Mouse (Mus musculus): Measurements from ENCODE around the gene Ccdc9. TPM values are rescaled to one million over a fixed set of nuclear protein-coding genes. Genes with fewer than 3 reads are reported as not detected.
"Not testable (repeated sequence)": the region's sequence is repeated elsewhere in the genome, so short reads cannot be mapped to it uniquely, and the experiment has no call there.

Gene Ccdc9
- total and polyA plus RNA-seq, 3 experiments, result 19.8 to 61.2 (median 53.9) TPM

DNA sequence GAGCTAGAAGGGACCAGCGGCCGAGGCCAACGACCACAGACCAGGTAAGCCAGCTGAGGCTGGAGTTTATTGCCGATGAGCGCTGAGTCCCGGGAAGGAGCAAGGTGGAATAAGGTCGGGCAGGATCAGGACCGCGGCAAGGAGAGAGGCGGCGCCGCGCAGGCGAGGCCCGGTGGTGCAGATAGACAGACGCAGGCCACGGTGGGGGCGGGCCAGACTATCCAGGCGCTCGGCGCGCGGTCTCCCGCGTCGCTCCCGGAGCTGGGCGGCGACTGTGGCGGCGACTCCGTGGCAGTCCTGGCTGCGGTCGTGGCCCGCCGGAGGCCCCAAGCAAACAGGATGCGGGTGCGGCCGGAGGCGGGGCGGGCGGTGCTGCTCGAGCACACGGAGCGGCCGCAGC is 13.9 kb downstream of the Ccdc9 start:
- peak; percentile 85 for DNase-seq

DNA sequence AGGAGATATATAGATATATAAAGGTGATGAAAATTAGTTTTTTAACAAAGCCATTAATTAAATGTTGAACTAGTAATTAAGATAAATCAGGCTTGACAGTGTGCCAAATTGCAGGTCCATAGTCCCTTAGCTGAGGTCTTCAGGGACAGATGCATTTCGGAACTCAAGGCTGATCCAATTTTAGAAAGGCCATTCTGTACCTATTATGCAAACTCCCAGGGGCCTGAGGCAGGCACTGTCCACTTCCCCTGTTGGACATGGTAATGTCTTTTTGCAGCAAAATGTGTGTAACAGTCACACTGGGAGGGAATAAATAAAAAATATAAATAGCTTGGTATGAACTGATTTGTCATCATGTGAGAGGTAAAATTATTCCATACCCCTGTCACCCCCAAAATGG is 15.5 kb downstream of the Ccdc9 start:
- DNase-seq, result no peak

DNA sequence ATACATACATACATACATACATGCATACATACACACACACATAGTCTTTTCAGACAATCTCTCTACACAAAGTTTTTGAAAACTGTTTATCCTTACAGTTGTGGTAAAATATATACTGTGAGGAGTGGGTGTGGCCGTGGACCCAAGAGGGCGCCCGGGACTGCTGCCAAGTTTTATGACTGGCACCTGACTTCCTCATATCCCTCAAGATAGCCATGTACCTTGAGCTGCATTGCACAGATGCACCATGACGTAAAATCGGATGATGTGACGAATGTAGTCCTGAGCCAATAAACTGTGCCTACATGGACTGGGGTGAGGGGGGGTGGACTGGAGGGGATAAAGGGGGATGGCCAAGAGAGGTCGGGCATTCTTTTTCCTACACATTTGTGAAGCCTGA is 20.0 kb downstream of the Ccdc9 start:
- DNase-seq, result not testable (repeated sequence)

DNA sequence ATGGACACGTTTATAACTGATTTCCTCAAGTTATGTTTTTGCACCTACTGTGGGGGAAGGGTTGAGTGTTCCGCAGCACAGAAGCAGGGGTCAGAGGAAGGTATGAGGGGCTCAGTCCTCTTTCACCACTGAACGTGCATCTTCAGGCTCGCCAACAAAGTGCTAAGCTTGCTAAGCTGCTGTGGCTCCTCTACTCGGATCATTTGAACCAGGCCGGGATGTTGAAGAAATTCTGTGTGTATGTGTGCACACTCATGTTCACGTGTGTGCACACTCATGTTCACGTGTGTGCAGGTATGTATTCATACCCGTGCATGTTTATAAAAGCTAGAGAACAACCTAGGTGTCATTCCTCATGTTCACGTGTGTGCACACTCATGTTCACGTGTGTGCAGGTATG is 20.7 kb downstream of the Ccdc9 start:
- DNase-seq, result no peak

DNA sequence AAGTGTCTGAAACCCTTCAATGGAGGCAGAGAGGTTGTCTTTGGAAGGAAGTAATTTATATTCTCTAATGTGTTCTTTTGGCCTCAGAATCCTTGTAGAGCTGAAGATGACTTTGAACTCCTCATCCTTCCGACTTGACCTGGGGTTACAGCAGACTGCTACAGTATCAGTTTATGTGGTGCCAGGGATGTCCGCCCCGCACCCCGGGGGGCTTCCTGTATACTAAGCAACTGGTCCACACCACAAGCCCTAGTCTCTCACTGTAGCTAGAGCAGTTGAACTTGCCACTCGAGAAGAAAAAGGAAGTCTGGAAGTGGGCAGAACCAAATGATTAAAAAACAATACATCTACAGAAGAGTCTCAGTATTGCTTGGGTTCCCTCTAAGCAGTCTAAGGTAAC is 22.8 kb downstream of the Ccdc9 start:
- no peak for DNase-seq

DNA sequence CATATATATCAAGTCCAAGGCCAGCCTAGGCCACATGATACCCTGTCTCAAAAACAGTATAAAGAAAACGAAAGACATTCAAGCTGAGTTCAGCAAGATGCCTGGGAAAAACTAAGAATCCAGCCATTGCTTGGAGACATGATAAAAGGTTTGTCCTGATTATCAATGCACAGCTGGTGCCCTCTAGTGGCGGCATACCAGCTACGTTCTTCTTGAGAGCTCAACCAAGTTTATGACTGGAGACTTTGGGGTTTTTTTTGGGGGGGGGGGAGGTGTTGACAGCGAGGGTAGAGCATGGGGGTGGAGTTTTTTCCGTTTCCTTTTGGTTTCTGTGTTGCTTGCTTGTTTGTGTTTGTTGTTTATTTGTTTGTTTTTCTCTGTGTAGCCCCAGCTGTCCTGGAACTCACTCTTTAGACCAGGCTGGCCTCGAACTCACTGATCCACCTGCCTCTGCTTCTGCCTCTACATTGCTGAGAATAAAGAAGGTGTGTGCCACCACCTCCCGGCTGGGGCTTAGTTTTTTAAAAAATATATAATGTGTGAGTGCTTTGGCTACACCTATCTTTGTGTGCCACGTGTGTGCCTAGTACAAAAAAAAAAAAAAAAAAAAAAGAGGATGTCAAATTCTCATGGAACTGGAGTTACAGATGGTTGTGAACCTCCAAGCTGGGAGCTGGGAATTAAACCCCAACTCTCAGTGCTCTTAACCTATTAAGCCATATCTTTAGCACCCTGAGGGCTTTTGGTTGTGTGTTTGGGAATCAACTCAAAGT is 23.4 kb downstream of the Ccdc9 start:
- DNase-seq, result peak; percentile 64

DNA sequence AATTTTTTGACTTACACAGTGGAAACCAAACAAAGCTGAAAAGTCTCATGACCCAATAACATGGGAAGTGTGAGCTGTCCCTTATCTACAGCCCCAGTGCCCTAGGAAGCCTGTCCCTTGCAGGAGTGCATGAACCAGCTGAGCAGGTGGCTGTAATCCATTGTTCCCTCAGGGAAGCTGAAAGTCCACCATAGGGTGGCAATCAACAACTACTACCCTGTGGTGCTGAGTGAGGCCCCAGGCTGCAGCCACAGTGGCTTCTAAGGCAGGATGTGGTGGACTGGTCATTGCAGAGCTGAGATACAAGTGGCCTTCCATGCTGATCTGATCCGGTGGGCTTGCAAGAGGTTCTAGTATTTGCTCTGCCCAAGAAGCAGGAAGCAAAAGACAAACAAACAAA is 25.5 kb downstream of the Ccdc9 start:
- no peak for DNase-seq

DNA sequence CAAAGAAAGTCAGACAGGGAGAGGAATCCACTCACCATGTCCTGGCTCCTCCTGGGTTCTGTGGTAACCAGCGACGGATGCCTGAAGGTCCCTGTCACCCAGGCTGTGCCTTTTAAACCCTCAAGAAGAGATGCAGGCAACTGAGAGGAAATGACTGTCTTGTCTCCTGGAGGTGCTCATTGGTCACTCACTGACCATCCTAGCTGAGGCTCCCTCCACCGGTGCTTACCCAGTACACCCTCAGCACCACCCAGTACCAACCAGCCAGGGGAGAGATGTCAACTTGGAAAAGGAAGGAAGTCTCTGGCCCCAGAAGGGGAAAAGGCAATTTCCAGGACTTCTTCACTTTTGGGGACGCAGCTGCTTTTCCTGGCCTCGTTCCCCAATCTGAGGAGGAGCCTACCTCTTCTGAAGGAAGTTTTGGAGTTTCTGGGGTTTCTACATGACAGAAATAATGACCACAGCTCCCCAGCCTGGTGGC is 27.4 kb downstream of the Ccdc9 start, which contains the start of gene C5ar1:
Gene C5ar1 (minus strand): TSS at position 431 of the 481 bp plus-strand sequence.
- no peak for DNase-seq

DNA sequence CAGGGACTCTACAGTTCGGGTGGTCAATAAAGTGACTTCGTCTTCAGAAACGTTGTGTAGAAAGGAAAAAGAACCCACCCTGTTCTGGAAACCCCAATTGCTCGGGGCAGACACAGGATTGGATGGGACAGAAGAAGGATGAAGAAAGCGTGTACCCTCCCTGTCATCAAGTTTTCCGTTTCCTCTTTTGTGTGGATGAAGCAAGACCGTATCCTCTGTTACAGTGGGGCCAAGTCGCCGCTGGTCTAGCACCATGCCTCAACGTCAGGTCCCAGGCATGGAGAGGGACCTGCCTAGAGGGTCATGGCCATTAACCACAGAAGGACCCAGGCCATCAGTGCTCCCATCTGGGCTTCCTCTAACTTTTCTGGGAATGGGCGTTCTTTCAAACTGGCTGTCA is 28.8 kb downstream of the Ccdc9 start:
- no peak for DNase-seq

DNA sequence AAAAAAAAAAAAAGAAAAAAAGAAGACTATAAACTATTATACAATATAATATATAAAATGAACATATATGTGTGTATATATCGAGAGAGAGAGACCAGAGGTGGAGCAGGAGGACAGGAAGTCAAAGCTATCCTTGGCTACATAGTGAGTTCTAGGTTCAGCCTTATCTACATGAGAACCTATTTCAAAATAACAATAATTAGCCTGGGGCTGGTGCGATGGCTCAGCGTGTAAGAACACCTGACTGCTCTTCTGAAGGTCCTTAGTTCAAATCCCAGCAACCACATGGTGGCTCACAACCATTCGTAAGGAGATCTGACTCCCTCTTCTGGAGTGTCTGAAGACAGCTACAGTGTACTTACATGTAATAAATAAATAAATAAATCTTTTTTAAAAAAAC is 30.6 kb downstream of the Ccdc9 start:
- not testable (repeated sequence) for DNase-seq

DNA sequence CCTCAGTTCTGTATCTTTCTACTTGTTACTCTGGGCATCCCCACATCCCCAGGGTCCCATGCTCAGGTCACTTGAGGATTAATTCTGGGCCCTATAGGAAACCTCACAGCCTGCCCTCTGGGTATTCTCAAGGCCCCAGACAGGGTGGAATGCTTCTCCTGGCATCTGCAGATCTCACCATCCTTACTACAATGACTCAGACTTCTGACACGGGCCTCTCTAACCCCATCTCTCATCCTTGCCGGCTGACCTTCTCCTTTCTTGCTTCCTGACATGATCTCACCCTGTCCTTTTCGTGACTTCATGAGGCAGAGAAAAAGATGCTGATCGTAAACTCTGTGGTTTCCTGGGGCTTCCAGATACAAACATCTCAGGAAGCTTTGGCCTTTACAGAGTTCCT is 32.4 kb downstream of the Ccdc9 start:
- peak; percentile 66 for DNase-seq

DNA sequence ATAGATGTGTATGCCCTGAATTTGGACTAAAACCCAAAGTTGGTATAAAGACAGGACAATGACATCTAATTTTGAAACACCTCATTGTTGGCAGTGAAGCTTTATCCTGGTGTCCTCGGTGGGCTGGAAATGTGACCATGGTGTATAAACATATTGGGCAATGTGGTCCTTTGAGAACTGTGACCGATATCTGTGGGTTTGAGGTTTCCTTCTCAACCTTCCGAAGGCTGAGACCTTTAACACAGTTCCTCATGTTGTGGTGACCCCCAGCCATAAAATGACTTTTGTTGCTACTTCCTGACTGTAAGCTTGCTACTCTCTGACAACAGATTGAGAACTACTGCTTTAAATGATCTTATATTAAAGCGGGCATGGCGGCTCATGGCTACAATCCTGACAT is 35.9 kb downstream of the Ccdc9 start:
- no peak for DNase-seq

DNA sequence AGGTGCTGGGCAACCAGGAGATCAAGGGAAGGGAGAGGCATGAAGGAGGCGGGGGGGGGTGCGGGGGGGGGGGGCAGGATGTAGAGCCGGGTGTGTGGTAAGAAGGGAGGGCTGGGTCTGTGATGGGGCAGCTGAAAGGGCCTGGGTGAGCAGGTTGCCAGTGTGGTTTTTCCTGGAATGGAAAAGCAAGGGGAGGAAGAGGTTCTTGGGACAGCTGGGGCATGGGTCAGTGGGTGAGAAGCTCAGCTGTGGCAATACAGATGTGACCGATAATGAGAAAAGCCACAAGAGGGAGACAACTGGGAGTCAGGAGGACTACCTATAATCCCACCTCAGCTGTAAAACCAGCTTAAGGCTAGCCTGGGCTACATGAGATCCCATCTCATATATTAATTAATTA is 40.6 kb downstream of the Ccdc9 start:
- DNase-seq, result peak; percentile 11

DNA sequence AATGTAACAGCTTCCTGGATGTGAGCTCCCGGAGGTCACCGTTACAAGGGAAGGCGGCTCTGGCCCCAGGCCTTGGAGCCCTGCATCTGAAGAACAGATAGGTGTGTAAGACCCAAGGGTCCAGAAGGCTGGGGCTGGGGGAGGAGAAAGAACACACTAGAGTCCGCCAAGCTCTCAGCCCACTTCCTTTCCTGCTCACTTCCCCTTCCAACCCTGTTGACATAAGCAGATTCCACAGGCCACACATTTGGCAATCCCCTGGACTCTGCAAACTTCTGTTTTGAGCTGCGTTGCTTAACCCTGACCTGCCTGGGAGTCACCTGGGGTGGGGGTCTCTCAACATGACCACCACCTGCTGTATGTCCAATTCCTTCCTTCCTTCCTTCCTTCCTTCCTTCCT is 42.5 kb downstream of the Ccdc9 start, which contains the start of gene C5ar2:
Gene C5ar2 (minus strand): TSS at position 88 of the 400 bp plus-strand sequence.
- peak; percentile 14 for DNase-seq

DNA sequence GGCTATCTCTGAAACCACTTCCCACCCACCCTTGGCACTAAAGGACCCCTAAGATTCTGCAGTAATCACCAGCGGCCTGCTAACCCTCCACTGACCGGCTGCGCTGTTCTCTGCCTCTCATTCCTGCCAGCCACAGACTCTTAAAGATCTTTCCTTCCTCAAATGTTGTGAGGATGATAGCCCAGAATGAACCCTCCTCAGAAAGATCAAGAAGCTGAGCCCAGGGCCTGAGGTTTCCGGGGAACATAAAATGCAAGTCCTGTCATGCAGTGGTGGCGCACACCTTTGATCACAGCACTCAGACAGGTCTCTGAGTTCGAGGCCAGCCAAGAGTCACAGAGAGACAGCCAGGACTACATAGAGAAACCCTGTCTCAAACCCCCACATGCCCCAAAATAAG is 44.4 kb downstream of the Ccdc9 start:
- no peak for DNase-seq

DNA sequence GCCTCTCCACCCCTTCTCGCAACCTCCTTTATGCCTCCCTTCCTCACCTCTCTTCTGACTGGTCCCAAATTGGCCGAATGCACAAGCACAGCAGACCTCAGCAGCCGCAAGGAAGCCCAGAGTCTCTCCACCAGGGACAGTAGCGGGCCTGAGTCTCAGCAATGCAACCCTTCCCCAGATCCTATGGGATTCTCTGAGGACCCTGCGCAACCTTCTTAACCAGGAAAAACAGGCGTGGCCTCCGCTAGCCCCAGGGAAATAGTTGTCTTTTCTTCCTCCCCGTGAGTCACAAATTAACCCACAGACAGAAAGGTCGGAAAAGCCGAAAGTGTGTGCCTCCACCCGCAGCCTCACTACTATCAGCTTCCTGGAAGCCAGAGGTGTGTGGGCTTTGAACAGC is 44.8 kb downstream of the Ccdc9 start:
- DNase-seq, result no peak

DNA sequence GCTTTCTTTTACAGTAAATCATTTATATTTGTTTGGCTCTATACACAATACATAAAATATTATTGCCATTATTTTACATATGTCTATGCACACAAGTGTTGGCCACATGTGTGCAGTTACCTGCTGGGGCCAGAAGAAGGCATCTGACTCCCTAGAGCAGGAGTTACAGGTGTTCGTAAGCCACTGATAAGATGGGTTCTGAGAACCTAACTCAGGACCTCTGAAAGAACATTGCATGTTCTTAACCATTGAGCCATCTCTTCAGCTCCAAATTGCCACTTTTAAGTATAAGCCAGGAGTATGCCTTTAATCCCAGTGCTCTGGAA is 45.7 kb downstream of the Ccdc9 start:
- no peak for DNase-seq

DNA sequence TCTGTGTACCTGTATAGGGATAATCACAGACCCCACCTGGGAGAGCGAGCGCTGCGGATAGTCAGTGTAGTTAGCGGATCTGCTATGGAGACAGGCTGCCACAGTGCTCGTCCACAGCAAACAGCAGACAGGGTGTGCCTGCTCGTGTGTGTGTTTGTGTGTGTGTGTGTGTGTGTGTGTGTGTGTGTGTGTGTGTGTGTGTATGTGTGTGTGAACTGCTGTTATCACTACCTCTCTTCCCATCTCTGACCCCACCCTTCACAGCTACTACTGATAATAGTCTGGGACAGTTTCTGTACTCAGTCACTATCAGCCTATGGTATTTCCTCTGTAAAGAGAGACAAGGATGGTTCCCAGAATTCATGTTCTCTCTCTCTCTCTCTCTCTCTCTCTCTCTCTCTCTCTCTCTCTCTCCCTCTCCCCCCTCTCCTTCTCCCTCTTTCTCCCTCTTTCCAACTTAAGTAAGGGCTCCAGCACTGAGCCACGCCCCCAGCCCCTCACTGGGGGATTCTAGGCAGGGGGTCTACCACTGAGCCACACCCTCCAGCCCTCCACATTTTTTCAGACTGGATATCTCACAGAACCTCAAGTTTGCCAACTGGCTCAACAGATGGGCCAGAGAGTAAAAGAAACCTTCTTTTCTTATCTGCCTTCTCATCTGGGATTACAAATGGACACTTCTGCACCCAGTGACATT is 46.2 kb downstream of the Ccdc9 start:
- DNase-seq, result no peak

DNA sequence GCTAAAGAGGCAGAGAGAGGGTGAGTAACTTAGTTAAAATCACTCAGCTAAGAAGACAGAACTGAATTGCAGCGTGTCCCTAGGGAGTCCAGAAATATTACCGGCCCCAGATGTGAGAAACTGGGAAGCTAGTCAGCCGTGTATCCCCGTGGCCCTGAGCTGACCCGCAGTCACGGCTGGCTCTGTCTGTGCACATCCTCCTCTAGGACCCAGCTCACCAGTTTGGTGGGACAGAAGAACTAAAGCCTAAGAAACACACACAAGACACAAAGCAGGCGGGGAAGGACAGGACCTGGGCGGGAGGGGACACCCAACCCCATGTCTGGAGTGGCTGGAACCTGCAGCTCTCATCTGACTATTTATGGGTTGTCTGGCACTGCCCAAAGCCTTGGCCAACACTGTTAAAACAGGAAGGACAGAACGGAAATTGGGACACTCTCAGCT is 47.0 kb downstream of the Ccdc9 start:
- peak; percentile 16 for DNase-seq

DNA sequence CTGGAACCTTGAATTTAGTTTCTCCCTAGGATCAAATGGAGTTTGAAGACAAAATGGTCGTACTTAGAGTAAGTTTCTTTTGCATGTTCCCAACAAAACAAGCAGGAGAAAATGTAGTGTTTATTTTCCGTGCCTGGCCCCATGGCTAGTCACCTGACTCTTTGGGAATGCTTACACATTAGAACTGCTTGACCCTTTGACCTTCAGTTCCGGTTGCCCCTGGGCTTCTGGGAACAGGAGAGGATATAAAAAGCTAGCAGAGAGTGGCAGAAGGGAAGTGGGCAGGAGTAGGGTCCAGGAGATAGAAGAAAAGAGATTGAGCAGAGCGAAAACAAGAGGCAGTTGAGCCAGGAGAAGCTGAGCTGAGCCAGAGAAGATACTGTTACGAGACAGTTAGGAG is 56.7 kb downstream of the Ccdc9 start:
- DNase-seq, result no peak
